Mouse (Mus musculus) MEL (cell line): ENCODE measurements around the gene St6galnac1. TPM values are rescaled to one million over a fixed set of nuclear protein-coding genes. Genes with fewer than 3 reads are reported as not detected.

Experiments
- DNase-seq: peaks from one replicate; pipeline ENCODE4 v3.0.0; 2011; ENCODE audit warnings: low read depth, low spot score
- H3K27ac ChIP-seq: 2 replicates; pipeline ENCODE4 v1.5.1; 2012; ENCODE audit warnings: low read depth, mild to moderate bottlenecking, control low read depth, low read length, moderate library complexity; ENCODE audit not compliant: control insufficient read depth
- H3K27me3 ChIP-seq, 2 experiments: fragments of 150-350 bp in 1 of 2; sonication (generic) in 1 of 2; 2 replicates each; pipeline ENCODE4 v1.6.1; 2012; ENCODE audit warnings: low read length in 2 of 2, mild to moderate bottlenecking in 2 of 2, improper control_type of control experiment in 1 of 2, moderate library complexity in 1 of 2; ENCODE audit not compliant: insufficient read depth in 2 of 2, control insufficient read depth in 1 of 2
- H3K36me3 ChIP-seq, 2 experiments: 2 replicates each; pipeline ENCODE4 v1.6.1; 2012 to 2014; ENCODE audit warnings: low read length in 2 of 2, improper control_type of control experiment in 1 of 2, inconsistent platforms in 1 of 2, mild to moderate bottlenecking in 1 of 2; ENCODE audit not compliant: insufficient read depth in 2 of 2, control insufficient read depth in 1 of 2
- H3K4me1 ChIP-seq, 2 experiments: fragments of 150-350 bp in 1 of 2; sonication (generic) in 1 of 2; 2 replicates each; pipeline ENCODE4 v1.6.1; 2012; ENCODE audit warnings: low read length in 2 of 2, improper control_type of control experiment in 1 of 2, mild to moderate bottlenecking in 1 of 2; ENCODE audit not compliant: insufficient read depth in 2 of 2, control insufficient read depth in 1 of 2
- H3K4me3 ChIP-seq, 2 experiments: fragments of 150-350 bp in 1 of 2; sonication (generic) in 1 of 2; 2 replicates each; pipeline ENCODE4 v1.5.1; 2012; ENCODE audit warnings: low read depth in 2 of 2, low read length in 2 of 2, mild to moderate bottlenecking in 2 of 2, moderate library complexity in 2 of 2, control low read depth in 1 of 2, improper control_type of control experiment in 1 of 2; ENCODE audit not compliant: control insufficient read depth in 1 of 2, insufficient read depth in 1 of 2
- H3K79me2 ChIP-seq: 2 replicates; pipeline ENCODE4 v1.6.1; 2012; ENCODE audit warnings: mild to moderate bottlenecking, low read length, moderate library complexity; ENCODE audit not compliant: control insufficient read depth, poor library complexity, insufficient read depth
- H3K9ac ChIP-seq: 2 replicates; pipeline ENCODE4 v1.6.1; 2012; ENCODE audit warnings: low read depth, mild to moderate bottlenecking, control low read depth, low read length, moderate library complexity; ENCODE audit not compliant: control insufficient read depth, poor library complexity, severe bottlenecking
- H3K9me3 ChIP-seq: fragments of 150-350 bp; sonication (generic); replicated peaks from 2 replicates; pipeline ENCODE4 v1.6.1; 2012; ENCODE audit warnings: mild to moderate bottlenecking, low read length, improper control_type of control experiment, moderate library complexity; ENCODE audit not compliant: insufficient read depth
- BHLHE40 ChIP-seq: IDR thresholded peaks from 2 replicates; pipeline ENCODE4 v1.6.1; 2012; ENCODE audit warnings: low read depth, mild to moderate bottlenecking, inconsistent platforms, low read length, improper control_type of control experiment, borderline replicate concordance
- CHD1 ChIP-seq: IDR thresholded peaks from 2 replicates; pipeline ENCODE4 v1.6.1; 2012; ENCODE audit warnings: low read depth, mild to moderate bottlenecking, inconsistent platforms, low read length, improper control_type of control experiment
- CTCF ChIP-seq, 3 experiments: IDR thresholded peaks in 2 of 3; conservative IDR thresholded peaks in 1 of 3; 2 replicates each; pipeline ENCODE4 v1.5.1; 2011 to 2012; ENCODE audit warnings: low read length in 3 of 3, low read depth in 2 of 3, mild to moderate bottlenecking in 2 of 3, improper control_type of control experiment in 1 of 3, inconsistent platforms in 1 of 3, mixed read lengths in 1 of 3, moderate library complexity in 1 of 3; ENCODE audit not compliant: control insufficient read depth in 1 of 3, insufficient read depth in 1 of 3, poor library complexity in 1 of 3, severe bottlenecking in 1 of 3
- EP300 ChIP-seq, 2 experiments: IDR thresholded peaks; 2 replicates each; pipeline ENCODE4 v1.6.1; 2011; ENCODE audit warnings: improper control_type of control experiment in 2 of 2, low read length in 2 of 2, low read depth in 1 of 2, mild to moderate bottlenecking in 1 of 2
- ETS1 ChIP-seq: IDR thresholded peaks from 2 replicates; pipeline ENCODE4 v1.6.1; 2012; ENCODE audit warnings: low read depth, mild to moderate bottlenecking, inconsistent platforms, low read length, improper control_type of control experiment, moderate library complexity
- GABPA ChIP-seq: IDR thresholded peaks from 2 replicates; pipeline ENCODE4 v1.6.1; 2012; ENCODE audit warnings: low read depth, mild to moderate bottlenecking, inconsistent platforms, low read length, improper control_type of control experiment, moderate library complexity
- HCFC1 ChIP-seq: IDR thresholded peaks from 2 replicates; pipeline ENCODE4 v1.6.1; 2012; ENCODE audit warnings: low read depth, mild to moderate bottlenecking, inconsistent platforms, low read length, improper control_type of control experiment, moderate library complexity
- JUND ChIP-seq: IDR thresholded peaks from 2 replicates; pipeline ENCODE4 v1.6.1; 2011; ENCODE audit warnings: low read depth, mild to moderate bottlenecking, improper control_type of control experiment, low read length
- MAFK ChIP-seq: IDR thresholded peaks from 2 replicates; pipeline ENCODE4 v1.6.1; 2011; ENCODE audit warnings: low read depth, mild to moderate bottlenecking, low read length, improper control_type of control experiment, borderline replicate concordance
- MEF2A ChIP-seq: IDR thresholded peaks from 2 replicates; pipeline ENCODE4 v1.6.1; 2014; ENCODE audit warnings: low read depth, mild to moderate bottlenecking, inconsistent platforms, low read length, improper control_type of control experiment; ENCODE audit not compliant: poor library complexity, insufficient replicate concordance, severe bottlenecking; ENCODE audit errors: extremely low read depth
- MXI1 ChIP-seq: IDR thresholded peaks from 2 replicates; pipeline ENCODE4 v1.6.1; 2011; ENCODE audit warnings: mild to moderate bottlenecking, low read depth, low read length, improper control_type of control experiment
- MYC ChIP-seq: IDR thresholded peaks from 2 replicates; pipeline ENCODE4 v1.6.1; 2011; ENCODE audit warnings: low read depth, mild to moderate bottlenecking, low read length, improper control_type of control experiment, moderate library complexity
- POLR2AphosphoS2 ChIP-seq: IDR thresholded peaks from 2 replicates; pipeline ENCODE4 v1.6.1; 2011; ENCODE audit warnings: low read length, improper control_type of control experiment
- POLR2AphosphoS5 ChIP-seq: IDR thresholded peaks from 2 replicates; pipeline ENCODE4 v1.6.1; 2012; ENCODE audit warnings: low read depth, borderline replicate concordance, mild to moderate bottlenecking, inconsistent platforms, low read length, moderate library complexity, mixed read lengths
- RCOR1 ChIP-seq: IDR thresholded peaks from 2 replicates; pipeline ENCODE4 v1.6.1; 2012; ENCODE audit warnings: low read depth, mild to moderate bottlenecking, inconsistent platforms, low read length, improper control_type of control experiment
- TCF12 ChIP-seq: IDR thresholded peaks from 2 replicates; pipeline ENCODE4 v1.6.1; 2014; ENCODE audit warnings: low read depth, mild to moderate bottlenecking, inconsistent platforms, low read length, improper control_type of control experiment, moderate library complexity
- ZC3H11A ChIP-seq: IDR thresholded peaks from 2 replicates; pipeline ENCODE4 v1.6.1; 2012; ENCODE audit warnings: low read depth, mild to moderate bottlenecking, inconsistent platforms, low read length, improper control_type of control experiment
- ZKSCAN1 ChIP-seq: IDR thresholded peaks from 2 replicates; pipeline ENCODE4 v1.6.1; 2012; ENCODE audit warnings: low read depth, mild to moderate bottlenecking, inconsistent platforms, low read length, improper control_type of control experiment, moderate library complexity
- ZNF384 ChIP-seq: IDR thresholded peaks from 2 replicates; pipeline ENCODE4 v1.6.1; 2012; ENCODE audit warnings: low read depth, mild to moderate bottlenecking, inconsistent platforms, low read length, improper control_type of control experiment
- polyA plus RNA-seq, 2 experiments: library from polyadenylated mRNA; stranded (reverse) in 1 of 2; unstranded in 1 of 2; fragments of >175 nt in 1 of 2; fragments of >200 nt in 1 of 2; gene quantifications; 2 replicates each; pipeline versions ENCODE4 v1.2.1 to v1.2.4; 2012; ENCODE audit warnings: low replicate concordance in 2 of 2, low read depth in 1 of 2; ENCODE audit not compliant: insufficient read length in 2 of 2, insufficient read depth in 1 of 2, missing spikeins in 1 of 2
- total RNA-seq: library from RNA; depleted of rRNA; stranded (reverse); fragments of 300-350 nt; gene quantifications from 2 replicates; pipeline ENCODE4 v1.2.3, GENCODE M21; 2012

Gene St6galnac1
- total and polyA plus RNA-seq, 3 experiments: not detected

DNA sequence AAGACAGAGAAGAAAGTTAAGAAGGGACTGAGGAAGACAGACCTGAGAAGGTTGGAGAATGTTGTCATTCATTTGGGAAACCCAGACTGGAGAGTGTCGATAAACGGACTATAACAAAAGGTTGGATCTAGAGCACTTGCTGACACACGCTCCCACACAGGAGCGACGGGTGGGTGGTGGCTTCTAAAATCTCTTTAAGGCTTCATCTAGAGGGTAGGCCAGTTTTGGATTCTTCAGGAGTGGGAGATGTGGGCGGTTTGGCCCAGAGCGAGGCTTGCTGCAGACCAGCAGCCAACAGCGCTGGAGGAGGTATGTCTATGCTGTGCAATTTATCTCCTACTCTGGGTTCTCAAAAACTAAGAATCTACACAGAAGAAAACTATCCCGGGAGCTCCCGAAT, 47.3 kb upstream of the St6galnac1 start (continued):
- TF ChIP-seq RCOR1: no peak
- TF ChIP-seq, all 39 proteins: peak for 0

- Histone ChIP-seq H3K79me2 (no peaks in the 10 kb centered on the region), H3K9ac (no peak overlapping the region), H3K4me1 (peaks cover 0 to 1% of the 10 kb centered on the region in 2 experiments; a peak in 1 of 4 replicates), H3K27ac (no peak overlapping the region), H3K27me3 (no peaks in the 10 kb centered on the region; a peak in 2 of 4 replicates), H3K9me3 (no peaks in the 10 kb centered on the region), H3K4me3 (no peak overlapping the region), H3K36me3 (no peaks in the 10 kb centered on the region)
- DNase-seq: no peak
- TF ChIP-seq ETS1: no peak
- TF ChIP-seq CHD1: no peak
- TF ChIP-seq TCF12: no peak
- TF ChIP-seq ZC3H11A: no peak
- no peak for TF ChIP-seq HCFC1
- TF ChIP-seq GABPA: no peak
- TF ChIP-seq MXI1: no peak
- TF ChIP-seq POLR2AphosphoS2: no peak
- TF ChIP-seq POLR2AphosphoS5: no peak
- TF ChIP-seq MAFK: no peak
- TF ChIP-seq EP300 (IDR thresholded peaks at IDR 0.05; ENCODE audit: low read depth in 1 of 2, low read length in 2 of 2): no peak
- no peak for TF ChIP-seq JUND
- no peak for TF ChIP-seq BHLHE40
- TF ChIP-seq ZKSCAN1: no peak
- TF ChIP-seq RCOR1: no peak
- TF ChIP-seq CTCF (IDR thresholded peaks at IDR 0.05 in 2 of 3, conservative IDR thresholded peaks at IDR 0.05 in 1 of 3; ENCODE audit: control insufficient read depth in 1 of 3, insufficient read depth in 1 of 3, low read depth in 2 of 3, low read length in 3 of 3, poor library complexity in 1 of 3, severe bottlenecking in 1 of 3): no peak
- TF ChIP-seq ZNF384: no peak
- no peak for TF ChIP-seq MEF2A
- TF ChIP-seq MYC: no peak
These were observed 46.9 kb upstream of the St6galnac1 start for GRCm38 (mm10) chr11:116822215-116822614.
